Mouse (Mus musculus): ENCODE data around the gene Kif1b.

The Kif1b gene

GRCm38 (mm10) chr4:149138515-149138914, 169.0 kb downstream of the Kif1b start:
- no peak for DNase-seq (ENCODE audit: low spot score in 2 of 2)

GRCm38 (mm10) chr4:149136982-149137770, 170.3 kb downstream of the Kif1b start, which contains the start of gene Cenps:
Cenps (minus strand) TSS chr4:149137629.
- peak; percentile 87 to 96 for DNase-seq (ENCODE audit: low spot score in 2 of 2)

GRCm38 (mm10) chr4:149136116-149136850, 171.2 kb downstream of the Kif1b start:
- peak in 1 of 2 experiments; percentile 15 for DNase-seq (ENCODE audit: low spot score in 2 of 2)

- no peak for DNase-seq (ENCODE audit: low spot score in 2 of 2)
These were observed 174.1 kb downstream of the Kif1b start for GRCm38 (mm10) chr4:149133395-149133794.

- no peak for DNase-seq (ENCODE audit: low spot score in 2 of 2)
These were observed 175.5 kb downstream of the Kif1b start for GRCm38 (mm10) chr4:149131789-149132565.

- DNase-seq (ENCODE audit: low spot score in 2 of 2) = no peak
These were observed 176.3 kb downstream of the Kif1b start for GRCm38 (mm10) chr4:149131021-149131752.

GRCm38 (mm10) chr4:149128467-149128866, 179.0 kb downstream of the Kif1b start:
- no peak for DNase-seq (ENCODE audit: low spot score in 2 of 2)

- DNase-seq (ENCODE audit: low spot score in 2 of 2) = no peak
These were observed 180.8 kb downstream of the Kif1b start, which contains the start of gene Cort for GRCm38 (mm10) chr4:149126663-149127062. Cort (minus strand) TSS chr4:149126763.

Measured in cerebellum, postnatal 4 days (tissue).